Mouse (Mus musculus): ENCODE data around the gene Polr1e. TPM values are rescaled to one million over a fixed set of nuclear protein-coding genes. Genes with fewer than 3 reads are reported as not detected.
A peak's percentile ranks its signal among the peaks of the same experiment; 100 is the strongest.

Gene Polr1e
- 5.9 and 7.9 TPM in 2 replicates for polyA plus RNA-seq (2012; ENCODE audit: insufficient read depth, insufficient read length, missing spikeins)

- H3K27ac ChIP-seq (ENCODE audit: insufficient read depth, low read depth, low read length), result no peak within 1 kb of the TSS
- H3K4me3 ChIP-seq (ENCODE audit: insufficient read depth, low read length), result peak within 1 kb of the TSS; percentile 93
- peaks cover 12% of the 10 kb centered on the region for H3K4me1 ChIP-seq (ENCODE audit: control insufficient read depth, insufficient read depth, low read length)
- TF ChIP-seq CTCF (IDR thresholded peaks at IDR 0.05; ENCODE audit: low read depth, low read length), result no peak
- no peak for TF ChIP-seq POLR2A (IDR thresholded peaks at IDR 0.05; ENCODE audit: borderline replicate concordance, low read depth, low read length)
Observed at GRCm38 (mm10) chr4:45018452-45018980, at the start of gene Polr1e. TSS of gene Polr1e (plus strand) at chr4:45018583.

GRCm38 (mm10) chr4:44970056-44970455, 48.3 kb upstream of the Polr1e start:
- no peak for TF ChIP-seq POLR2A (IDR thresholded peaks at IDR 0.05; ENCODE audit: borderline replicate concordance, low read depth, low read length)
- TF ChIP-seq CTCF (IDR thresholded peaks at IDR 0.05; ENCODE audit: low read depth, low read length), result no peak
- no peak overlapping the region for H3K4me3 ChIP-seq (ENCODE audit: insufficient read depth, low read length)
- H3K27ac ChIP-seq (ENCODE audit: insufficient read depth, low read depth, low read length), result no peak overlapping the region
- no peaks in the 10 kb centered on the region for H3K4me1 ChIP-seq (ENCODE audit: control insufficient read depth, insufficient read depth, low read length)

GRCm38 (mm10) chr4:44970612-44971110, 47.7 kb upstream of the Polr1e start:
- peak; percentile 74 for TF ChIP-seq CTCF (IDR thresholded peaks at IDR 0.05; ENCODE audit: low read depth, low read length)
- no peak for TF ChIP-seq POLR2A (IDR thresholded peaks at IDR 0.05; ENCODE audit: borderline replicate concordance, low read depth, low read length)
- Histone ChIP-seq H3K4me1 (ENCODE audit: control insufficient read depth, insufficient read depth, low read length) (no peaks in the 10 kb centered on the region), H3K4me3 (ENCODE audit: insufficient read depth, low read length) (no peak overlapping the region), H3K27ac (ENCODE audit: insufficient read depth, low read depth, low read length) (no peak overlapping the region)

GRCm38 (mm10) chr4:44973450-44973849, 44.9 kb upstream of the Polr1e start:
- Histone ChIP-seq H3K4me1 (ENCODE audit: control insufficient read depth, insufficient read depth, low read length) (no peaks in the 10 kb centered on the region), H3K4me3 (ENCODE audit: insufficient read depth, low read length) (peak overlapping the region; percentile 43), H3K27ac (ENCODE audit: insufficient read depth, low read depth, low read length) (no peak overlapping the region)
- TF ChIP-seq CTCF (IDR thresholded peaks at IDR 0.05; ENCODE audit: low read depth, low read length), result peak; percentile 82
- TF ChIP-seq POLR2A (IDR thresholded peaks at IDR 0.05; ENCODE audit: borderline replicate concordance, low read depth, low read length), result no peak

GRCm38 (mm10) chr4:44973871-44974270, 44.5 kb upstream of the Polr1e start:
- no peak for TF ChIP-seq CTCF (IDR thresholded peaks at IDR 0.05; ENCODE audit: low read depth, low read length)
- no peak for TF ChIP-seq POLR2A (IDR thresholded peaks at IDR 0.05; ENCODE audit: borderline replicate concordance, low read depth, low read length)
- H3K27ac ChIP-seq (ENCODE audit: insufficient read depth, low read depth, low read length), result no peak overlapping the region
- peak overlapping the region; percentile 43 for H3K4me3 ChIP-seq (ENCODE audit: insufficient read depth, low read length)
- no peaks in the 10 kb centered on the region for H3K4me1 ChIP-seq (ENCODE audit: control insufficient read depth, insufficient read depth, low read length)

GRCm38 (mm10) chr4:44974331-44974730, 44.1 kb upstream of the Polr1e start:
- no peak for TF ChIP-seq CTCF (IDR thresholded peaks at IDR 0.05; ENCODE audit: low read depth, low read length)
- Histone ChIP-seq H3K27ac (ENCODE audit: insufficient read depth, low read depth, low read length) (no peak overlapping the region), H3K4me3 (ENCODE audit: insufficient read depth, low read length) (no peak overlapping the region), H3K4me1 (ENCODE audit: control insufficient read depth, insufficient read depth, low read length) (no peaks in the 10 kb centered on the region)

GRCm38 (mm10) chr4:44976026-44976615, 42.3 kb upstream of the Polr1e start:
- TF ChIP-seq CTCF (IDR thresholded peaks at IDR 0.05; ENCODE audit: low read depth, low read length) (no peak), POLR2A (IDR thresholded peaks at IDR 0.05; ENCODE audit: borderline replicate concordance, low read depth, low read length) (no peak)
- no peak overlapping the region for H3K4me3 ChIP-seq (ENCODE audit: insufficient read depth, low read length)
- no peak overlapping the region for H3K27ac ChIP-seq (ENCODE audit: insufficient read depth, low read depth, low read length)
- H3K4me1 ChIP-seq (ENCODE audit: control insufficient read depth, insufficient read depth, low read length), result peaks cover 4% of the 10 kb centered on the region; the same call in 1 of the 2 replicates

GRCm38 (mm10) chr4:44976921-44977710, 41.3 kb upstream of the Polr1e start:
- no peak overlapping the region for H3K27ac ChIP-seq (ENCODE audit: insufficient read depth, low read depth, low read length)
- H3K4me1 ChIP-seq (ENCODE audit: control insufficient read depth, insufficient read depth, low read length), result peaks cover 8% of the 10 kb centered on the region
- H3K4me3 ChIP-seq (ENCODE audit: insufficient read depth, low read length), result no peak overlapping the region
- no peak for TF ChIP-seq CTCF (IDR thresholded peaks at IDR 0.05; ENCODE audit: low read depth, low read length)
- TF ChIP-seq POLR2A (IDR thresholded peaks at IDR 0.05; ENCODE audit: borderline replicate concordance, low read depth, low read length), result no peak

- Histone ChIP-seq H3K4me1 (ENCODE audit: control insufficient read depth, insufficient read depth, low read length) (peaks cover 8% of the 10 kb centered on the region), H3K4me3 (ENCODE audit: insufficient read depth, low read length) (no peak overlapping the region), H3K27ac (ENCODE audit: insufficient read depth, low read depth, low read length) (no peak overlapping the region)
- TF ChIP-seq CTCF (IDR thresholded peaks at IDR 0.05; ENCODE audit: low read depth, low read length) (no peak), POLR2A (IDR thresholded peaks at IDR 0.05; ENCODE audit: borderline replicate concordance, low read depth, low read length) (no peak)
Observed at GRCm38 (mm10) chr4:44978175-44978574, 40.2 kb upstream of the Polr1e start.

All from bone marrow macrophage, adult 2 months (primary cell).